Mouse (Mus musculus): Measurements from ENCODE around the gene Ptprd. TPM values are rescaled to one million over a fixed set of nuclear protein-coding genes. Genes with fewer than 3 reads are reported as not detected.
A peak's percentile ranks its signal among the peaks of the same experiment; 100 is the strongest.

Ptprd gene
- 14.9 and 15.2 TPM in 2 replicates for polyA plus RNA-seq (2015; fragmentation: Nextera tagmentation; extraction: Ambion mirVana)

GRCm38 (mm10) chr4:78211529-78212494, at the start of gene Ptprd:
Gene Ptprd (minus strand): TSS chr4:78211961.
- H3K27ac ChIP-seq (ENCODE audit: low read length) = no peak within 1 kb of the TSS
- no peaks in the 10 kb centered on the region for H3K9me3 ChIP-seq (ENCODE audit: low read length)
- H3K4me2 ChIP-seq (replicated peaks; ENCODE audit: low read depth, low read length) = peak within 1 kb of the TSS; percentile 64
- no peaks in the 10 kb centered on the region for H3K4me1 ChIP-seq (ENCODE audit: insufficient read depth, low read depth, low read length)
- H3K9ac ChIP-seq (replicated peaks; ENCODE audit: low read depth) = no peak within 1 kb of the TSS
- 1% methylated on average over 67 of the region's 86 CpGs for WGBS
- H3K4me3 ChIP-seq (ENCODE audit: low read depth, low read length) = peak within 1 kb of the TSS; percentile 15
- no peaks in the 10 kb centered on the region for H3K36me3 ChIP-seq (ENCODE audit: insufficient read depth, low read length)
- TF ChIP-seq CTCF (IDR thresholded peaks at IDR 0.05) (no peak), EP300 (IDR thresholded peaks at IDR 0.05) (no peak)
- DNase-seq (ENCODE audit: low spot score) (no peak), ATAC-seq (no peak)
- H3K27me3 ChIP-seq (replicated peaks; ENCODE audit: insufficient read depth, low read length) = 0 out of 2 replicates have a peak, but pooled peaks cover 2% of the 10 kb centered on the region

GRCm38 (mm10) chr4:78235820-78236219, 24.1 kb upstream of the Ptprd start:
- Histone ChIP-seq H3K4me3 (ENCODE audit: low read depth, low read length) (no peak overlapping the region), H3K4me1 (ENCODE audit: insufficient read depth, low read depth, low read length) (no peaks in the 10 kb centered on the region), H3K36me3 (ENCODE audit: insufficient read depth, low read length) (no peaks in the 10 kb centered on the region), H3K4me2 (replicated peaks; ENCODE audit: low read depth, low read length) (no peak overlapping the region), H3K27ac (ENCODE audit: low read length) (no peak overlapping the region), H3K27me3 (replicated peaks; ENCODE audit: insufficient read depth, low read length) (no peaks in the 10 kb centered on the region), H3K9me3 (ENCODE audit: low read length) (no peaks in the 10 kb centered on the region), H3K9ac (replicated peaks; ENCODE audit: low read depth) (no peak overlapping the region)
- WGBS = 57% methylated on average over 2 of the region's 2 CpGs
- ATAC-seq (no peak), DNase-seq (ENCODE audit: low spot score) (no peak)
- TF ChIP-seq EP300 (IDR thresholded peaks at IDR 0.05) (no peak), CTCF (IDR thresholded peaks at IDR 0.05) (no peak)

GRCm38 (mm10) chr4:78235316-78235715, 23.6 kb upstream of the Ptprd start:
- ATAC-seq = no peak
- 42% methylated on average over 2 of the region's 2 CpGs for WGBS
- no peaks in the 10 kb centered on the region for H3K27me3 ChIP-seq (replicated peaks; ENCODE audit: insufficient read depth, low read length)
- no peak for DNase-seq (ENCODE audit: low spot score)
- H3K4me3 ChIP-seq (ENCODE audit: low read depth, low read length) = no peak overlapping the region
- no peaks in the 10 kb centered on the region for H3K4me1 ChIP-seq (ENCODE audit: insufficient read depth, low read depth, low read length)
- H3K9ac ChIP-seq (replicated peaks; ENCODE audit: low read depth) = no peak overlapping the region
- H3K36me3 ChIP-seq (ENCODE audit: insufficient read depth, low read length) = no peaks in the 10 kb centered on the region
- H3K9me3 ChIP-seq (ENCODE audit: low read length) = no peaks in the 10 kb centered on the region
- no peak overlapping the region for H3K27ac ChIP-seq (ENCODE audit: low read length)
- TF ChIP-seq CTCF (IDR thresholded peaks at IDR 0.05) (no peak), EP300 (IDR thresholded peaks at IDR 0.05) (no peak)
- H3K4me2 ChIP-seq (replicated peaks; ENCODE audit: low read depth, low read length) = no peak overlapping the region

- H3K4me2 ChIP-seq (replicated peaks; ENCODE audit: low read depth, low read length) = no peak overlapping the region
- no peak overlapping the region for H3K4me3 ChIP-seq (ENCODE audit: low read depth, low read length)
- no peaks in the 10 kb centered on the region for H3K9me3 ChIP-seq (ENCODE audit: low read length)
- ATAC-seq (no peak), DNase-seq (ENCODE audit: low spot score) (no peak)
- 74% methylated on average over 1 of the region's 1 CpGs for WGBS
- no peak overlapping the region for H3K27ac ChIP-seq (ENCODE audit: low read length)
- no peaks in the 10 kb centered on the region for H3K27me3 ChIP-seq (replicated peaks; ENCODE audit: insufficient read depth, low read length)
- TF ChIP-seq EP300 (IDR thresholded peaks at IDR 0.05) (no peak), CTCF (IDR thresholded peaks at IDR 0.05) (no peak)
- no peak overlapping the region for H3K9ac ChIP-seq (replicated peaks; ENCODE audit: low read depth)
- no peaks in the 10 kb centered on the region for H3K36me3 ChIP-seq (ENCODE audit: insufficient read depth, low read length)
- H3K4me1 ChIP-seq (ENCODE audit: insufficient read depth, low read depth, low read length) = no peaks in the 10 kb centered on the region
Observed at GRCm38 (mm10) chr4:78234681-78235080, 22.9 kb upstream of the Ptprd start.

DNA sequence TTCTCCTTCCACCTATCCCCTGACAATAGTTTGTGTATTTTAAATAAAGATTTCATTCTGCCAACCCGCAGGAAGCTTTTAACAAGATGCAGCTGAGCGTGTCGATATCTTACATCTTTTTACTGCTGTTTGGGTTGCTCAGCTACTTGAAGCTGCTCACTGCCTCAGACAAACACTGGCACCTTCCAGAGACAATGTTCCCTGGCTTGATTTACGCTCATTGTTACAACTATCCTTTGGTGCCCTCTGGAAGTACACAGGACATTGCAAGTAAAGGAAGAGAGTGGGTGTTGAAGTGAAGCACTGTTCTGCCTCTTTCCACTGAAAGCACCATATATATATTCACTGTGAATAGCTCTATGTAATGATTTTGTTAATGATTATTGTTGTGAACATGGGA, 2.2 kb upstream of the Ptprd start:
- DNase-seq (ENCODE audit: low spot score) (no peak), ATAC-seq (no peak)
- Histone ChIP-seq H3K4me3 (ENCODE audit: low read depth, low read length) (no peak overlapping the region), H3K4me1 (ENCODE audit: insufficient read depth, low read depth, low read length) (no peaks in the 10 kb centered on the region), H3K4me2 (replicated peaks; ENCODE audit: low read depth, low read length) (no peak overlapping the region), H3K9ac (replicated peaks; ENCODE audit: low read depth) (no peak overlapping the region), H3K27me3 (replicated peaks; ENCODE audit: insufficient read depth, low read length) (0 out of 2 replicates have a peak, but pooled peaks cover 2% of the 10 kb centered on the region), H3K27ac (ENCODE audit: low read length) (no peak overlapping the region), H3K36me3 (ENCODE audit: insufficient read depth, low read length) (no peaks in the 10 kb centered on the region), H3K9me3 (ENCODE audit: low read length) (no peaks in the 10 kb centered on the region)
- WGBS = 64% methylated on average over 4 of the region's 4 CpGs
- TF ChIP-seq EP300 (IDR thresholded peaks at IDR 0.05) = no peak

GRCm38 (mm10) chr4:78212941-78213340, 1.2 kb upstream of the Ptprd start:
- WGBS = 69% methylated on average over 4 of the region's 4 CpGs
- Histone ChIP-seq H3K4me2 (replicated peaks; ENCODE audit: low read depth, low read length) (no peak overlapping the region), H3K27ac (ENCODE audit: low read length) (no peak overlapping the region), H3K4me1 (ENCODE audit: insufficient read depth, low read depth, low read length) (no peaks in the 10 kb centered on the region), H3K4me3 (ENCODE audit: low read depth, low read length) (no peak overlapping the region), H3K9ac (replicated peaks; ENCODE audit: low read depth) (no peak overlapping the region), H3K9me3 (ENCODE audit: low read length) (no peaks in the 10 kb centered on the region), H3K27me3 (replicated peaks; ENCODE audit: insufficient read depth, low read length) (0 out of 2 replicates have a peak, but pooled peaks cover 2% of the 10 kb centered on the region), H3K36me3 (ENCODE audit: insufficient read depth, low read length) (no peaks in the 10 kb centered on the region)
- ATAC-seq = no peak
- TF ChIP-seq CTCF (IDR thresholded peaks at IDR 0.05) (no peak), EP300 (IDR thresholded peaks at IDR 0.05) (no peak)
- DNase-seq (ENCODE audit: low spot score) = no peak

Measured in lung, postnatal 0 days (tissue).